Mouse (Mus musculus): Measurements from ENCODE around the gene Fsd2. TPM values are rescaled to one million over a fixed set of nuclear protein-coding genes. Genes with fewer than 3 reads are reported as not detected.

Fsd2 gene
- polyA plus RNA-seq, 1 experiment from 2014 or later: 0.09 TPM

- no peak overlapping the region for H3K9ac ChIP-seq
- H3K27me3 ChIP-seq: no peaks in the 10 kb centered on the region
- no peak overlapping the region for H3K4me2 ChIP-seq
- ATAC-seq (ENCODE audit: low FRiP score): no peak
- H3K4me3 ChIP-seq: no peak overlapping the region
- H3K4me1 ChIP-seq (replicated peaks): peaks cover 19% of the 10 kb centered on the region
- H3K9me3 ChIP-seq: no peaks in the 10 kb centered on the region
- no peaks in the 10 kb centered on the region for H3K36me3 ChIP-seq
- no peak overlapping the region for H3K27ac ChIP-seq
- WGBS: 86% methylated on average over 14 of the region's 14 CpGs
These were observed 7.3 kb downstream of the Fsd2 start for GRCm38 (mm10) chr7:81559231-81559980.

GRCm38 (mm10) chr7:81557985-81558360, 8.8 kb downstream of the Fsd2 start:
- 69% methylated on average over 4 of the region's 4 CpGs for WGBS
- Histone ChIP-seq H3K9me3 (no peaks in the 10 kb centered on the region), H3K27me3 (no peaks in the 10 kb centered on the region), H3K4me2 (no peak overlapping the region), H3K27ac (no peak overlapping the region), H3K9ac (no peak overlapping the region), H3K4me3 (no peak overlapping the region), H3K36me3 (no peaks in the 10 kb centered on the region), H3K4me1 (replicated peaks) (peaks cover 27% of the 10 kb centered on the region)
- ATAC-seq (ENCODE audit: low FRiP score): no peak

- no peak overlapping the region for H3K4me2 ChIP-seq
- H3K36me3 ChIP-seq: no peaks in the 10 kb centered on the region
- H3K27ac ChIP-seq: no peak overlapping the region
- no peaks in the 10 kb centered on the region for H3K9me3 ChIP-seq
- H3K4me1 ChIP-seq (replicated peaks): peaks cover 27% of the 10 kb centered on the region
- no peak for ATAC-seq (ENCODE audit: low FRiP score)
- no peaks in the 10 kb centered on the region for H3K27me3 ChIP-seq
- H3K4me3 ChIP-seq: no peak overlapping the region
- H3K9ac ChIP-seq: no peak overlapping the region
- WGBS: 79% methylated on average over 7 of the region's 7 CpGs
These were observed 9.3 kb downstream of the Fsd2 start for GRCm38 (mm10) chr7:81557252-81557984.

GRCm38 (mm10) chr7:81556839-81557238, 9.9 kb downstream of the Fsd2 start:
- no peak for ATAC-seq (ENCODE audit: low FRiP score)
- H3K4me2 ChIP-seq: no peak overlapping the region
- H3K4me3 ChIP-seq: no peak overlapping the region
- no peak overlapping the region for H3K27ac ChIP-seq
- no peak overlapping the region for H3K9ac ChIP-seq
- 85% methylated on average over 4 of the region's 4 CpGs for WGBS
- H3K36me3 ChIP-seq: no peaks in the 10 kb centered on the region
- H3K27me3 ChIP-seq: no peaks in the 10 kb centered on the region
- H3K4me1 ChIP-seq (replicated peaks): peaks cover 27% of the 10 kb centered on the region
- H3K9me3 ChIP-seq: no peaks in the 10 kb centered on the region

GRCm38 (mm10) chr7:81554369-81554768, 12.4 kb downstream of the Fsd2 start:
- Histone ChIP-seq H3K27ac (no peak overlapping the region), H3K4me1 (replicated peaks) (peaks cover 11% of the 10 kb centered on the region; the same call in 1 of the 2 replicates), H3K36me3 (no peaks in the 10 kb centered on the region), H3K27me3 (no peaks in the 10 kb centered on the region), H3K4me3 (no peak overlapping the region), H3K9me3 (no peaks in the 10 kb centered on the region), H3K4me2 (no peak overlapping the region), H3K9ac (no peak overlapping the region)
- no peak for ATAC-seq (ENCODE audit: low FRiP score)
- 92% methylated on average over 2 of the region's 2 CpGs for WGBS

- no peak overlapping the region for H3K4me3 ChIP-seq
- no peak overlapping the region for H3K9ac ChIP-seq
- H3K9me3 ChIP-seq: no peaks in the 10 kb centered on the region
- H3K27ac ChIP-seq: no peak overlapping the region
- H3K4me1 ChIP-seq (replicated peaks): peaks cover 11% of the 10 kb centered on the region; the same call in 1 of the 2 replicates
- no peak overlapping the region for H3K4me2 ChIP-seq
- H3K36me3 ChIP-seq: no peaks in the 10 kb centered on the region
- H3K27me3 ChIP-seq: no peaks in the 10 kb centered on the region
- WGBS: 41% methylated on average over 4 of the region's 4 CpGs
- no peak for ATAC-seq (ENCODE audit: low FRiP score)
These were observed 13.2 kb downstream of the Fsd2 start for GRCm38 (mm10) chr7:81553589-81553988.

- no peak overlapping the region for H3K4me3 ChIP-seq
- peaks cover 6% of the 10 kb centered on the region; the same call in 1 of the 2 replicates for H3K4me1 ChIP-seq (replicated peaks)
- no peaks in the 10 kb centered on the region for H3K9me3 ChIP-seq
- H3K36me3 ChIP-seq: no peaks in the 10 kb centered on the region
- H3K27ac ChIP-seq: no peak overlapping the region
- H3K4me2 ChIP-seq: no peak overlapping the region
- no peak for ATAC-seq (ENCODE audit: low FRiP score)
- H3K27me3 ChIP-seq: no peaks in the 10 kb centered on the region
- WGBS: 81% methylated on average over 11 of the region's 11 CpGs
- no peak overlapping the region for H3K9ac ChIP-seq
These were observed 17.9 kb downstream of the Fsd2 start for GRCm38 (mm10) chr7:81548864-81549263.

- Histone ChIP-seq H3K4me3 (no peak overlapping the region), H3K27ac (no peak overlapping the region), H3K27me3 (no peaks in the 10 kb centered on the region), H3K4me2 (no peak overlapping the region), H3K9ac (no peak overlapping the region), H3K4me1 (replicated peaks) (peaks cover 7% of the 10 kb centered on the region; the same call in 1 of the 2 replicates), H3K36me3 (no peaks in the 10 kb centered on the region), H3K9me3 (no peaks in the 10 kb centered on the region)
- ATAC-seq (ENCODE audit: low FRiP score): no peak
- WGBS: 83% methylated on average over 8 of the region's 8 CpGs
These were observed 23.8 kb downstream of the Fsd2 start for GRCm38 (mm10) chr7:81542934-81543333.

GRCm38 (mm10) chr7:81541924-81542524, 24.7 kb downstream of the Fsd2 start:
- Histone ChIP-seq H3K9ac (no peak overlapping the region), H3K4me3 (no peak overlapping the region), H3K4me1 (replicated peaks) (peaks cover 7% of the 10 kb centered on the region; the same call in 1 of the 2 replicates), H3K36me3 (no peaks in the 10 kb centered on the region), H3K4me2 (no peak overlapping the region), H3K27ac (no peak overlapping the region), H3K9me3 (no peaks in the 10 kb centered on the region), H3K27me3 (no peaks in the 10 kb centered on the region)
- WGBS: 89% methylated on average over 7 of the region's 7 CpGs
- ATAC-seq (ENCODE audit: low FRiP score): no peak

- no peaks in the 10 kb centered on the region for H3K9me3 ChIP-seq
- peaks cover 7% of the 10 kb centered on the region; the same call in 1 of the 2 replicates for H3K4me1 ChIP-seq (replicated peaks)
- no peaks in the 10 kb centered on the region for H3K27me3 ChIP-seq
- no peak overlapping the region for H3K9ac ChIP-seq
- ATAC-seq (ENCODE audit: low FRiP score): no peak
- no peak overlapping the region for H3K4me2 ChIP-seq
- H3K27ac ChIP-seq: no peak overlapping the region
- H3K4me3 ChIP-seq: no peak overlapping the region
- 74% methylated on average over 1 of the region's 1 CpGs for WGBS
- H3K36me3 ChIP-seq: peaks cover under 1% of the 10 kb centered on the region; the same call in 1 of the 2 replicates
These were observed 25.7 kb downstream of the Fsd2 start for GRCm38 (mm10) chr7:81540999-81541398.

GRCm38 (mm10) chr7:81539565-81539964, 27.2 kb downstream of the Fsd2 start:
- Histone ChIP-seq H3K9me3 (no peaks in the 10 kb centered on the region), H3K4me2 (no peak overlapping the region), H3K36me3 (peaks cover 15% of the 10 kb centered on the region), H3K4me3 (no peak overlapping the region), H3K27ac (no peak overlapping the region), H3K27me3 (no peaks in the 10 kb centered on the region), H3K4me1 (replicated peaks) (peaks cover 7% of the 10 kb centered on the region; the same call in 1 of the 2 replicates), H3K9ac (no peak overlapping the region)
- no peak for ATAC-seq (ENCODE audit: low FRiP score)
- 9% methylated on average over 2 of the region's 2 CpGs for WGBS

GRCm38 (mm10) chr7:81538070-81538675, 28.6 kb downstream of the Fsd2 start:
- WGBS: 80% methylated on average over 2 of the region's 2 CpGs
- H3K27ac ChIP-seq: no peak overlapping the region
- no peaks in the 10 kb centered on the region; the same call in 1 of the 2 replicates for H3K9me3 ChIP-seq

More at GRCm38 (mm10) chr7:81538070-81538675, 28.6 kb downstream of the Fsd2 start:
- ATAC-seq (ENCODE audit: low FRiP score): no peak
- Histone ChIP-seq H3K4me2 (no peak overlapping the region), H3K4me3 (no peak overlapping the region), H3K27me3 (no peaks in the 10 kb centered on the region), H3K4me1 (replicated peaks) (peaks cover 7% of the 10 kb centered on the region; the same call in 1 of the 2 replicates), H3K36me3 (peaks cover 28% of the 10 kb centered on the region), H3K9ac (no peak overlapping the region)
